Mouse (Mus musculus): ENCODE results near the gene Tmem132d. TPM values are rescaled to one million over a fixed set of nuclear protein-coding genes. Genes with fewer than 3 reads are reported as not detected.
"Not testable (repeated sequence)": the region's sequence is repeated elsewhere in the genome, so short reads cannot be mapped to it uniquely, and the experiment has no call there.

The Tmem132d gene
- polyA plus RNA-seq, 1 experiment: not detected

DNA sequence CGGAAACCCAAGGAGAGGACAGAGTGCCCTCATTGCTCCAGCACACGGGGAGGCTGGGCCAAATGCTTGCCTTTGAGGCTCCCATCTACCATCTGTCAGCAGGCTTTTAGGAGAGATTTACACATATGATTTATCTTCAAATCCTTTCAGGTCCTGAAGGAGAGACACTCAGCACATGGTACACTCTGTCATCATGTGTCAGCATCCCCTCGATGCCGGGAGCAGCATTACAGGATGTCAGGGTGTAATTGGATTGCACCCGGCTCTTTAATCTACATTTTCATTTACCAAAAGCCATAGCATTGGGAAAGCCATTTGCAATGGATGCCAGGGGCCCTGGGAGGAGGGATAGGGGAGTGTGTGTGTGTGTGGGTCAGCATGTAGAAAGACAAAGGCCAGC is 651.7 kb downstream of the Tmem132d start:
- no peaks in the 10 kb centered on the region for H3K4me1 ChIP-seq (ENCODE audit: control insufficient read depth, insufficient read depth, low read length)
- no peak overlapping the region for H3K4me3 ChIP-seq (ENCODE audit: insufficient read depth, low read depth, low read length)
- no peak for DNase-seq
- no peak for TF ChIP-seq POLR2A (IDR thresholded peaks at IDR 0.05; ENCODE audit: low read depth, low read length)
- no peak for TF ChIP-seq CTCF (conservative IDR thresholded peaks at IDR 0.05; ENCODE audit: insufficient read depth, insufficient read length, low read depth, low read length)
- no peak overlapping the region for H3K27ac ChIP-seq (ENCODE audit: insufficient read depth, low read depth, low read length)
- 36% methylated on average over 5 of the region's 5 CpGs for WGBS
- H3K36me3 ChIP-seq (ENCODE audit: control insufficient read depth, insufficient read depth, low read length): no peaks in the 10 kb centered on the region
- H3K27me3 ChIP-seq (replicated peaks; ENCODE audit: control insufficient read depth, insufficient read depth, low read length): no peaks in the 10 kb centered on the region

DNA sequence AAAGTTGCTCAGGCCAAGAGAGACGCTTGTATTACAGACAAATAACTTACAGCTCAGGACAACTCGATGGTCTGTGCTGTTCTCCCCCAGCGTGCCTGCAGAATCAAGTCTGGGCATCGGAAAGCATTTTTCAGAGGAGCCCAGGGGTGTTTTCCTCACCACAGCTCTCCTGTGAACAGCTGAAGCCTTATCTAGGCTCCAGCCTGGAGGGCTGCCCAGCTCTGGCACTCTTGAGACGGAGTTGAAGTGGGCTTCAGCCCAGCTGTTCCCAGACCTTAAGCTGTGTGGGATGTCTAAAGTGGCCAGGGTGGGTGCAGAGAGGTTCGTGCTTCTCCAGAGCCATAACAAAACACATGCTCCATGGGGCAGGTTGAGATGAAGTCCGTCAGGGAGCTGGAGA is 657.1 kb downstream of the Tmem132d start:
- TF ChIP-seq POLR2A (IDR thresholded peaks at IDR 0.05; ENCODE audit: low read depth, low read length) (no peak), CTCF (conservative IDR thresholded peaks at IDR 0.05; ENCODE audit: insufficient read depth, insufficient read length, low read depth, low read length) (no peak)
- Histone ChIP-seq H3K27me3 (replicated peaks; ENCODE audit: control insufficient read depth, insufficient read depth, low read length) (no peaks in the 10 kb centered on the region), H3K36me3 (ENCODE audit: control insufficient read depth, insufficient read depth, low read length) (no peaks in the 10 kb centered on the region), H3K4me3 (ENCODE audit: insufficient read depth, low read depth, low read length) (no peak overlapping the region), H3K27ac (ENCODE audit: insufficient read depth, low read depth, low read length) (no peak overlapping the region), H3K4me1 (ENCODE audit: control insufficient read depth, insufficient read depth, low read length) (no peaks in the 10 kb centered on the region)
- no peak for DNase-seq
- 65% methylated on average over 7 of the region's 7 CpGs for WGBS

DNA sequence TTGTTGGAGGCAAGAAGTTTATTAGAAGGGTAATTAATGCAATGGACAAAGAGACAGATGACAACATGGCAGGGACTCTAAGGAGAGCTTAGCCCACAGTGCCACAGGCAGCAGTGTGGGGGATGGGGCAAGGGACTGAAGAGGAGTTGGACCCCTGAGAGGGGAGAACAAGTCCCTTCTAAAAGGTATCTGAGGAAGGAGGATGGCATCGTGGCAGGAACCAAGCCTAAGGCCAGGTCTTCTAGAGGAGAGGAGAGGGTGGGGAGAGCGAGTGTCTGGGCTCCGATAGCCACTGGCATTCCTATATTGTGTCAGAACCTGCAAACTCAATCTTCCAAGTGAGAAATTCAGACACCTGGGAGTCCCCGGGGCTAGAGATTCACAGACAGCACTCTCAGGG is 674.3 kb downstream of the Tmem132d start:
- DNase-seq: no peak
- no peak for TF ChIP-seq CTCF (conservative IDR thresholded peaks at IDR 0.05; ENCODE audit: insufficient read depth, insufficient read length, low read depth, low read length)
- TF ChIP-seq POLR2A (IDR thresholded peaks at IDR 0.05; ENCODE audit: low read depth, low read length): no peak
- Histone ChIP-seq H3K4me1 (ENCODE audit: control insufficient read depth, insufficient read depth, low read length) (no peaks in the 10 kb centered on the region), H3K4me3 (ENCODE audit: insufficient read depth, low read depth, low read length) (no peak overlapping the region), H3K27ac (ENCODE audit: insufficient read depth, low read depth, low read length) (no peak overlapping the region), H3K36me3 (ENCODE audit: control insufficient read depth, insufficient read depth, low read length) (no peaks in the 10 kb centered on the region), H3K27me3 (replicated peaks; ENCODE audit: control insufficient read depth, insufficient read depth, low read length) (no peaks in the 10 kb centered on the region)
- 85% methylated on average over 4 of the region's 4 CpGs for WGBS

GRCm38 (mm10) chr5:127756671-127757423 is 676.0 kb downstream of the Tmem132d start:
- Histone ChIP-seq H3K4me1 (ENCODE audit: control insufficient read depth, insufficient read depth, low read length) (no peaks in the 10 kb centered on the region), H3K27me3 (replicated peaks; ENCODE audit: control insufficient read depth, insufficient read depth, low read length) (no peaks in the 10 kb centered on the region), H3K36me3 (ENCODE audit: control insufficient read depth, insufficient read depth, low read length) (no peaks in the 10 kb centered on the region), H3K27ac (ENCODE audit: insufficient read depth, low read depth, low read length) (no peak overlapping the region), H3K4me3 (ENCODE audit: insufficient read depth, low read depth, low read length) (no peak overlapping the region)
- no peak for TF ChIP-seq POLR2A (IDR thresholded peaks at IDR 0.05; ENCODE audit: low read depth, low read length)
- TF ChIP-seq CTCF (conservative IDR thresholded peaks at IDR 0.05; ENCODE audit: insufficient read depth, insufficient read length, low read depth, low read length): peak; percentile 40
- DNase-seq: peak; percentile 6
- WGBS: 90% methylated on average over 4 of the region's 4 CpGs

- Histone ChIP-seq H3K27ac (ENCODE audit: insufficient read depth, low read depth, low read length) (no peak overlapping the region), H3K4me3 (ENCODE audit: insufficient read depth, low read depth, low read length) (no peak overlapping the region), H3K4me1 (ENCODE audit: control insufficient read depth, insufficient read depth, low read length) (no peaks in the 10 kb centered on the region), H3K27me3 (replicated peaks; ENCODE audit: control insufficient read depth, insufficient read depth, low read length) (no peaks in the 10 kb centered on the region), H3K36me3 (ENCODE audit: control insufficient read depth, insufficient read depth, low read length) (no peaks in the 10 kb centered on the region)
- no peak for TF ChIP-seq POLR2A (IDR thresholded peaks at IDR 0.05; ENCODE audit: low read depth, low read length)
- TF ChIP-seq CTCF (conservative IDR thresholded peaks at IDR 0.05; ENCODE audit: insufficient read depth, insufficient read length, low read depth, low read length): no peak
- DNase-seq: no peak
- WGBS: 85% methylated on average over 3 of the region's 3 CpGs
Measured at GRCm38 (mm10) chr5:127756011-127756410, 676.9 kb downstream of the Tmem132d start.

- no peak for TF ChIP-seq CTCF (conservative IDR thresholded peaks at IDR 0.05; ENCODE audit: insufficient read depth, insufficient read length, low read depth, low read length)
- no peak for TF ChIP-seq POLR2A (IDR thresholded peaks at IDR 0.05; ENCODE audit: low read depth, low read length)
- no peak for DNase-seq
- Histone ChIP-seq H3K36me3 (ENCODE audit: control insufficient read depth, insufficient read depth, low read length) (no peaks in the 10 kb centered on the region), H3K4me1 (ENCODE audit: control insufficient read depth, insufficient read depth, low read length) (no peaks in the 10 kb centered on the region), H3K27me3 (replicated peaks; ENCODE audit: control insufficient read depth, insufficient read depth, low read length) (no peaks in the 10 kb centered on the region), H3K4me3 (ENCODE audit: insufficient read depth, low read depth, low read length) (no peak overlapping the region), H3K27ac (ENCODE audit: insufficient read depth, low read depth, low read length) (no peak overlapping the region)
- WGBS: 87% methylated on average over 4 of the region's 4 CpGs
Measured at GRCm38 (mm10) chr5:127755594-127755993, 677.3 kb downstream of the Tmem132d start.

DNA sequence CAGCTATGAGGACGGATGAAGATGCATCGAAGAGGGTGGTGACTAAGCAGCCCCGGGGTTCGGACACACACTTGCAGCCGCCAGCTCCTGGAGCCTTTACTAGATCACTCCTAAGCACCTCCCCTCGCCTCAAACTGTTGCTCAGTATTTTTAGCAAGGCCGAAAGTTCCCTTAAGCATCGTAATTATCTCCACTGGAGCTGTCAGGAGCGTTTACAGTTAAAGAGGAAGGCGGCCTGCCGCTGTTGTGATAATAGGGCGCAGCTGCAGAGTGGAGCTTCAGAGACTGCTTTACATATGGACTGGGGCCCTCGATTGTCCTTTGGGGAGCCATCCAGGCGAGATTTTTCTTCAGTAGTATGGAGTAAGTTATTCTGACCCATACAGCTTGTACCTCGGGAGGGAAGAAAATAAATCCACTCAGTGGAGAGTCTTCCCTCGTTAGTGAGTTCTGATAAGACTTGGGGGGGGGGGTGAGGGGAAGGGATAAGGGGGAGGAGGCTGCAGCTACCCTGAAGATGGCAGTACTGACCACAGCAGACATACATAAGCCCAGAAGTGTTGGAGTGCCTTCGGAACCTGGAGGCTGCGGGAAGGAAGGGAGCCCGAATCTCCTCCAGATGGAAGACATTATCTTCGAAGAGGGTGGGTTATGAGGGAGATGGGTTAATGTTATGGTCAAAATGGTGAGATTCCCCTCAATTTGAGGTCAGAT is 681.5 kb downstream of the Tmem132d start:
- no peak for DNase-seq
- TF ChIP-seq POLR2A (IDR thresholded peaks at IDR 0.05; ENCODE audit: low read depth, low read length): no peak
- no peak for TF ChIP-seq CTCF (conservative IDR thresholded peaks at IDR 0.05; ENCODE audit: insufficient read depth, insufficient read length, low read depth, low read length)
- Histone ChIP-seq H3K4me1 (ENCODE audit: control insufficient read depth, insufficient read depth, low read length) (no peaks in the 10 kb centered on the region), H3K27me3 (replicated peaks; ENCODE audit: control insufficient read depth, insufficient read depth, low read length) (no peaks in the 10 kb centered on the region), H3K27ac (ENCODE audit: insufficient read depth, low read depth, low read length) (no peak overlapping the region), H3K36me3 (ENCODE audit: control insufficient read depth, insufficient read depth, low read length) (no peaks in the 10 kb centered on the region), H3K4me3 (ENCODE audit: insufficient read depth, low read depth, low read length) (no peak overlapping the region)
- WGBS: 29% methylated on average over 20 of the region's 20 CpGs

DNA sequence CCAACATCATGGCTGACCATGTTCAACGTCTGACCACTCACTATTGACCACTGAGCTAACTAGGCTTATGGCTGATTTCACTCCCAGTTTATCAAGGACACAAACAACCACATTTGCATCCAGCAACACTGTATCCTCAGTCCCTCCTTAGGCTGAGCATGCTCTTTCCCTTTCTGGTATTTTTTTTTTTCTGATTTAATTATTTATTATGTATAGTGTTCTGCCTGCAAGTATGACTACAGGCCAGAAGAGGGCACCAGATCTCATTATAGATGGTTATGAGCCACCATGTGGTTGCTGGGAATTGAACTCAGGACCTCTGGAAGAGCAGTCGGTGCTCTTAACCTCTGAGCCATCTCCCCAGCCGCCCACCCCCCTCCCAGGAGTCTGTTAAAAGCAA is 683.3 kb downstream of the Tmem132d start:
- 91% methylated on average over 3 of the region's 3 CpGs for WGBS
- H3K4me3 ChIP-seq (ENCODE audit: insufficient read depth, low read depth, low read length); H3K27me3 ChIP-seq (replicated peaks; ENCODE audit: control insufficient read depth, insufficient read depth, low read length); H3K4me1 ChIP-seq (ENCODE audit: control insufficient read depth, insufficient read depth, low read length); H3K36me3 ChIP-seq (ENCODE audit: control insufficient read depth, insufficient read depth, low read length); H3K27ac ChIP-seq (ENCODE audit: insufficient read depth, low read depth, low read length); DNase-seq: not testable (repeated sequence)
